Mouse (Mus musculus) monocyte, adult 5-6 weeks (primary cell): ENCODE measurements around the gene 4933414I15Rik. TPM values are rescaled to one million over a fixed set of nuclear protein-coding genes. Genes with fewer than 3 reads are reported as not detected.

Experiments
- ATAC-seq: fragments of 153-309, 156-312 bp; replicated peaks from 2 replicates; pipeline ENCODE4 v1.8.0; 2017; ENCODE audit warnings: mild to moderate bottlenecking; ENCODE audit not compliant: low TSS enrichment, insufficient number of reproducible peaks, severe bottlenecking, poor library complexity, low FRiP score
- total RNA-seq: library from RNA; stranded (forward); fragments of 200-1000, 200-491, 200-594 nt; gene quantifications from 3 replicates; pipeline ENCODE4 v1.2.3, GENCODE M21; 2017

The 4933414I15Rik gene
- total RNA-seq, 1 experiment from 2014 or later, result not detected

- no peak for ATAC-seq
These were observed 51.1 kb downstream of the 4933414I15Rik start for GRCm38 (mm10) chr11:50892441-50892840.

Other genes with a start within 250 kb of the 4933414I15Rik start
- gene Zfp354c, start 116.0 kb downstream of the 4933414I15Rik start, total RNA-seq, result 0.19 to 0.97 TPM (median 0.85 TPM) in 3 replicates
- not detected in 3 replicates for gene Zfp879, start 102.2 kb downstream of the 4933414I15Rik start, total RNA-seq
- gene Grm6, start 93.1 kb downstream of the 4933414I15Rik start, total RNA-seq, result 0.38 TPM in 1 of 3 replicates, not detected in the others
- gene Zfp454, start 56.1 kb downstream of the 4933414I15Rik start, total RNA-seq, result not detected in 3 replicates
- 0.11 TPM in 1 of 3 replicates, not detected in the others for gene Zfp2, start 27.6 kb downstream of the 4933414I15Rik start, total RNA-seq
- not detected in 3 replicates for gene Zfp354b, start 12.1 kb downstream of the 4933414I15Rik start, total RNA-seq
- gene Prop1, start 10.0 kb upstream of the 4933414I15Rik start, total RNA-seq, result not detected in 3 replicates
- gene Olfr1378, start 22.8 kb upstream of the 4933414I15Rik start, total RNA-seq, result 0.53 TPM in 1 of 3 replicates, not detected in the others
- not detected in 3 replicates for gene Olfr1377, start 38.2 kb upstream of the 4933414I15Rik start, total RNA-seq
- not detected in 3 replicates for gene Olfr51, start 59.8 kb upstream of the 4933414I15Rik start, total RNA-seq
- gene Olfr54, start 70.5 kb upstream of the 4933414I15Rik start, total RNA-seq, result not detected in 3 replicates
- not detected in 3 replicates for gene Olfr1375, start 104.3 kb upstream of the 4933414I15Rik start, total RNA-seq
- not detected in 3 replicates for gene Zfp354a, start 115.5 kb upstream of the 4933414I15Rik start, total RNA-seq